Mouse (Mus musculus) midbrain, embryonic 11.5 days (tissue): ENCODE results near the gene Nop9. TPM values are rescaled to one million over a fixed set of nuclear protein-coding genes. Genes with fewer than 3 reads are reported as not detected.

Experiments used
- ATAC-seq: fragments of 200-750 bp; cut with Nextera tagmentation; 2 replicates; pipeline ENCODE4 v1.8.0; 2017; ENCODE audit warnings: moderate TSS enrichment, moderate library complexity; ENCODE audit not compliant: low FRiP score
- DNase-seq: peaks from one replicate; pipeline ENCODE4 v3.0.0; 2015; ENCODE audit warnings: low spot score; ENCODE audit errors: missing footprints
- H3K27ac ChIP-seq: fragments of 300-500 bp; sonication (generic); 2 replicates; pipeline ENCODE4 v1.5.1; 2014; ENCODE audit warnings: low read depth, low read length
- H3K27me3 ChIP-seq: fragments of 300-500 bp; sonication (generic); 2 replicates; pipeline ENCODE4 v1.6.1; 2014; ENCODE audit warnings: mild to moderate bottlenecking, low read length, moderate library complexity, mixed read lengths; ENCODE audit not compliant: control insufficient read depth, insufficient read depth
- H3K36me3 ChIP-seq: fragments of 300-500 bp; sonication (generic); 2 replicates; pipeline ENCODE4 v1.6.1; 2014; ENCODE audit warnings: mild to moderate bottlenecking, low read length, moderate library complexity, mixed read lengths; ENCODE audit not compliant: control insufficient read depth, insufficient read depth
- H3K4me1 ChIP-seq: fragments of 300-500 bp; sonication (generic); 2 replicates; pipeline ENCODE4 v1.6.1; 2014; ENCODE audit warnings: low read length; ENCODE audit not compliant: control insufficient read depth, insufficient read depth
- H3K4me2 ChIP-seq: fragments of 300-500 bp; sonication (generic); 2 replicates; pipeline ENCODE4 v1.6.1; 2014; ENCODE audit warnings: mild to moderate bottlenecking, moderate library complexity
- H3K4me3 ChIP-seq: fragments of 300-500 bp; sonication (generic); 2 replicates; pipeline ENCODE4 v1.5.1; 2014; ENCODE audit warnings: low read depth, low read length
- H3K9ac ChIP-seq: fragments of 300-500 bp; sonication (generic); 2 replicates; pipeline ENCODE4 v1.6.1; 2014; ENCODE audit warnings: low read length
- H3K9me3 ChIP-seq: fragments of 300-500 bp; sonication (generic); 2 replicates; pipeline ENCODE4 v1.6.1; 2016; ENCODE audit warnings: low read length; ENCODE audit not compliant: control insufficient read depth
- WGBS: fragments of 180-500 bp; shearing (Covaris S2); extraction: QIAGEN DNeasy Blood & Tissue Kit; methylation state at CpG from one replicate; pipeline ENCODE4 v1.1.7; 2014; 5-methylcytosine and 5-hydroxymethylcytosine counted together
- polyA plus RNA-seq: library from polyadenylated mRNA; unstranded; fragments of >200 nt; fragmentation: Nextera tagmentation; extraction: Ambion mirVana; gene quantifications from 2 replicates; pipeline ENCODE4 v1.2.1, GENCODE M21; 2014

The Nop9 gene
- 46.2 and 47.4 TPM in 2 replicates for polyA plus RNA-seq

GRCm38 (mm10) chr14:55745180-55745860 is at the start of gene Nop9, which contains the start of gene Dhrs1:
TSS of gene Nop9 (plus strand) at chr14:55745693.
TSS of gene Dhrs1 (minus strand) at chr14:55745690.
- H3K4me3 ChIP-seq: peak within 1 kb of the TSS; percentile 89
- DNase-seq (peak; percentile 96), ATAC-seq (peak; percentile 91)
- no peak within 1 kb of the TSS for H3K27ac ChIP-seq
- H3K9ac ChIP-seq: peak within 1 kb of the TSS; percentile 88
- H3K4me2 ChIP-seq: peak within 1 kb of the TSS; percentile 93
- 3% methylated on average over 29 of the region's 48 CpGs for WGBS
- H3K9me3 ChIP-seq: no peaks in the 10 kb centered on the region
- no peaks in the 10 kb centered on the region for H3K27me3 ChIP-seq
- peaks cover 5% of the 10 kb centered on the region; the same call in 1 of the 2 replicates for H3K36me3 ChIP-seq
- H3K4me1 ChIP-seq: peaks cover 15% of the 10 kb centered on the region

- no peak overlapping the region for H3K4me2 ChIP-seq
- H3K9ac ChIP-seq: no peak overlapping the region
- no peaks in the 10 kb centered on the region; the same call in 1 of the 2 replicates for H3K9me3 ChIP-seq
- no peak for ATAC-seq
- 83% methylated on average over 4 of the region's 4 CpGs for WGBS
- H3K4me3 ChIP-seq: no peak overlapping the region
- H3K36me3 ChIP-seq: no peaks in the 10 kb centered on the region
- H3K4me1 ChIP-seq: no peaks in the 10 kb centered on the region
- no peak overlapping the region for H3K27ac ChIP-seq
- no peak for DNase-seq
- no peaks in the 10 kb centered on the region for H3K27me3 ChIP-seq
Measured at GRCm38 (mm10) chr14:55697226-55697625, 48.3 kb upstream of the Nop9 start.

GRCm38 (mm10) chr14:55701131-55701530 is 44.4 kb upstream of the Nop9 start:
- no peak overlapping the region for H3K4me3 ChIP-seq
- ATAC-seq (no peak), DNase-seq (no peak)
- H3K4me1 ChIP-seq: no peaks in the 10 kb centered on the region
- H3K27me3 ChIP-seq: no peaks in the 10 kb centered on the region
- no peak overlapping the region for H3K27ac ChIP-seq
- H3K9ac ChIP-seq: no peak overlapping the region
- no peak overlapping the region for H3K4me2 ChIP-seq
- H3K9me3 ChIP-seq: no peaks in the 10 kb centered on the region
- WGBS: 63% methylated on average over 9 of the region's 9 CpGs
- no peaks in the 10 kb centered on the region for H3K36me3 ChIP-seq

- no peak for ATAC-seq
- no peak overlapping the region for H3K9ac ChIP-seq
- H3K27me3 ChIP-seq: no peaks in the 10 kb centered on the region
- no peaks in the 10 kb centered on the region for H3K36me3 ChIP-seq
- H3K9me3 ChIP-seq: no peaks in the 10 kb centered on the region
- no peak overlapping the region for H3K4me2 ChIP-seq
- 80% methylated on average over 6 of the region's 6 CpGs for WGBS
- no peak overlapping the region for H3K4me3 ChIP-seq
- no peak for DNase-seq
- no peak overlapping the region for H3K27ac ChIP-seq
- H3K4me1 ChIP-seq: no peaks in the 10 kb centered on the region
Measured at GRCm38 (mm10) chr14:55702761-55703160, 42.7 kb upstream of the Nop9 start.

- WGBS: 88% methylated on average over 8 of the region's 8 CpGs
- no peak for ATAC-seq
- H3K4me2 ChIP-seq: no peak overlapping the region
- H3K4me3 ChIP-seq: no peak overlapping the region
- no peak overlapping the region for H3K27ac ChIP-seq
- no peaks in the 10 kb centered on the region for H3K4me1 ChIP-seq
- no peak overlapping the region for H3K9ac ChIP-seq
- no peaks in the 10 kb centered on the region for H3K9me3 ChIP-seq
- no peaks in the 10 kb centered on the region for H3K27me3 ChIP-seq
- no peak for DNase-seq
- H3K36me3 ChIP-seq: no peaks in the 10 kb centered on the region
Measured at GRCm38 (mm10) chr14:55706051-55706600, 39.4 kb upstream of the Nop9 start.

GRCm38 (mm10) chr14:55707397-55707796 is 38.1 kb upstream of the Nop9 start:
- ATAC-seq (no peak), DNase-seq (no peak)
- WGBS: 82% methylated on average over 5 of the region's 5 CpGs
- Histone ChIP-seq H3K4me3 (no peak overlapping the region), H3K27ac (no peak overlapping the region), H3K4me1 (no peaks in the 10 kb centered on the region), H3K4me2 (no peak overlapping the region), H3K36me3 (no peaks in the 10 kb centered on the region), H3K9me3 (no peaks in the 10 kb centered on the region), H3K27me3 (no peaks in the 10 kb centered on the region), H3K9ac (no peak overlapping the region)

GRCm38 (mm10) chr14:55709509-55709908 is 36.0 kb upstream of the Nop9 start:
- WGBS: 85% methylated on average over 4 of the region's 4 CpGs
- Histone ChIP-seq H3K4me3 (no peak overlapping the region), H3K4me1 (no peaks in the 10 kb centered on the region), H3K36me3 (no peaks in the 10 kb centered on the region), H3K9ac (no peak overlapping the region), H3K4me2 (no peak overlapping the region), H3K27me3 (no peaks in the 10 kb centered on the region; the same call in 1 of the 2 replicates), H3K9me3 (no peaks in the 10 kb centered on the region), H3K27ac (no peak overlapping the region)
- ATAC-seq: no peak
- no peak for DNase-seq

GRCm38 (mm10) chr14:55711786-55712185 is 33.7 kb upstream of the Nop9 start:
- Histone ChIP-seq H3K36me3 (no peaks in the 10 kb centered on the region), H3K4me1 (no peaks in the 10 kb centered on the region), H3K27ac (no peak overlapping the region), H3K4me2 (no peak overlapping the region), H3K4me3 (no peak overlapping the region), H3K9ac (no peak overlapping the region), H3K27me3 (no peaks in the 10 kb centered on the region; the same call in 1 of the 2 replicates), H3K9me3 (no peaks in the 10 kb centered on the region)
- 82% methylated on average over 7 of the region's 7 CpGs for WGBS
- DNase-seq (no peak), ATAC-seq (no peak)

GRCm38 (mm10) chr14:55713007-55713728 is 32.3 kb upstream of the Nop9 start:
- H3K4me3 ChIP-seq: no peak overlapping the region
- no peak for ATAC-seq
- no peak overlapping the region for H3K27ac ChIP-seq
- no peaks in the 10 kb centered on the region; the same call in 1 of the 2 replicates for H3K27me3 ChIP-seq
- 15% methylated on average over 25 of the region's 25 CpGs for WGBS
- no peaks in the 10 kb centered on the region for H3K9me3 ChIP-seq
- DNase-seq: no peak
- no peaks in the 10 kb centered on the region for H3K4me1 ChIP-seq
- H3K36me3 ChIP-seq: no peaks in the 10 kb centered on the region
- H3K4me2 ChIP-seq: peak overlapping the region; percentile 8; the same call in 1 of the 2 replicates
- no peak overlapping the region for H3K9ac ChIP-seq
